Mouse (Mus musculus) intestine, embryonic 14.5 days (tissue): ENCODE measurements around the gene Zbtb21. TPM values are rescaled to one million over a fixed set of nuclear protein-coding genes. Genes with fewer than 3 reads are reported as not detected.

Source experiments
- ATAC-seq: fragments of 200-750 bp; cut with Nextera tagmentation; replicated peaks from 2 replicates; pipeline ENCODE4 v1.8.0; 2017; ENCODE audit warnings: low read depth, moderate number of reproducible peaks, moderate TSS enrichment, moderate library complexity; ENCODE audit not compliant: low FRiP score, low TSS enrichment
- DNase-seq: peaks from one replicate; pipeline ENCODE4 v3.0.0-alpha.2; 2018; ENCODE audit warnings: low spot score
- H3K27ac ChIP-seq: fragments of 300-500 bp; sonication (generic); 2 replicates; pipeline ENCODE4 v1.5.1; 2014; ENCODE audit warnings: low read depth, mild to moderate bottlenecking, control low read depth
- H3K27me3 ChIP-seq: fragments of 300-500 bp; sonication (generic); replicated peaks from 2 replicates; pipeline ENCODE4 v1.6.1; 2014; ENCODE audit warnings: low read length, control low read depth; ENCODE audit not compliant: control insufficient read depth, insufficient read depth
- H3K36me3 ChIP-seq: fragments of 300-500 bp; sonication (generic); 2 replicates; pipeline ENCODE4 v1.6.1; 2014; ENCODE audit warnings: low read length, control low read depth; ENCODE audit not compliant: control insufficient read depth, insufficient read depth
- H3K4me1 ChIP-seq: fragments of 300-500 bp; sonication (generic); replicated peaks from 2 replicates; pipeline ENCODE4 v1.6.1; 2014; ENCODE audit warnings: low read length, control low read depth, mixed read lengths; ENCODE audit not compliant: control insufficient read depth, insufficient read depth
- H3K4me2 ChIP-seq: fragments of 300-500 bp; sonication (generic); 2 replicates; pipeline ENCODE4 v1.6.1; 2014; ENCODE audit warnings: low read length
- H3K4me3 ChIP-seq: fragments of 300-500 bp; sonication (generic); 2 replicates; pipeline ENCODE4 v1.5.1; 2014; ENCODE audit warnings: low read depth, low read length, control low read depth, mixed read lengths
- H3K9ac ChIP-seq: fragments of 300-500 bp; sonication (generic); 2 replicates; pipeline ENCODE4 v1.6.1; 2014; ENCODE audit warnings: mild to moderate bottlenecking, low read length
- H3K9me3 ChIP-seq: fragments of 300-500 bp; sonication (generic); 2 replicates; pipeline ENCODE4 v1.6.1; 2016; ENCODE audit warnings: low read length, control low read depth; ENCODE audit not compliant: control insufficient read depth
- WGBS: fragments of 180-500 bp; shearing (Covaris S2); extraction: QIAGEN DNeasy Blood & Tissue Kit; methylation state at CpG from one replicate; pipeline ENCODE4 v1.1.7; 2014; 5-methylcytosine and 5-hydroxymethylcytosine counted together
- polyA plus RNA-seq: library from polyadenylated mRNA; unstranded; fragments of >200 nt; fragmentation: Nextera tagmentation; extraction: Ambion mirVana; gene quantifications from 2 replicates; pipeline ENCODE4 v1.2.1, GENCODE M21; 2014

The Zbtb21 gene
- polyA plus RNA-seq, 1 experiment from 2014 or later, result 17.6 TPM

GRCm38 (mm10) chr16:97977722-97978121 is 15.3 kb upstream of the Zbtb21 start:
- no peak overlapping the region for H3K27ac ChIP-seq
- H3K36me3 ChIP-seq, result no peaks in the 10 kb centered on the region
- no peak overlapping the region for H3K9ac ChIP-seq
- DNase-seq (no peak), ATAC-seq (no peak)
- no peak overlapping the region for H3K4me2 ChIP-seq
- no peaks in the 10 kb centered on the region for H3K9me3 ChIP-seq
- no peaks in the 10 kb centered on the region for H3K4me1 ChIP-seq
- no peak overlapping the region for H3K4me3 ChIP-seq
- 90% methylated on average over 3 of the region's 3 CpGs for WGBS
- no peaks in the 10 kb centered on the region for H3K27me3 ChIP-seq

DNA sequence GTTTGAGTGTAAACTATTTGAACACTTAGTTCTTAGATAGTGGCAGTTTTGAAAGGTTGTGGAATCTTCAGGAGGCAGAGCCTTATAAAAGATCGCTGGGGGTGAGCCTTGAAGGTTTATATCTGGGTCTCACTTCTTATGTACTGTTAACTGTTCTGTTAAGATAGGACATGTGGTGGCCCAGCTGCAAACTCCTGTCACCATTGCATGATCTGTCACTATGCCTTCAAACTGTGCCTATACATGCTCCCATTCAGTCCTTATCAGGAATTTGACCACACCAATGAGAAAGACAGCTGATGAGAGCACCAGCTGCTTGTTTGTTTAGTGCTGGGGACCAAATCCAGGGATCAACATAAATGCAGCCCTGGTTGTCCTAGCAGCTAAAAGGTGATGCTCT is 14.9 kb upstream of the Zbtb21 start:
- H3K27me3 ChIP-seq, result no peaks in the 10 kb centered on the region
- no peaks in the 10 kb centered on the region for H3K4me1 ChIP-seq
- no peaks in the 10 kb centered on the region for H3K36me3 ChIP-seq
- no peak overlapping the region for H3K4me3 ChIP-seq
- H3K27ac ChIP-seq, result no peak overlapping the region
- 76% methylated on average over 1 of the region's 1 CpGs for WGBS
- DNase-seq (no peak), ATAC-seq (no peak)
- no peak overlapping the region for H3K9ac ChIP-seq
- H3K4me2 ChIP-seq, result no peak overlapping the region
- no peaks in the 10 kb centered on the region for H3K9me3 ChIP-seq

GRCm38 (mm10) chr16:97963956-97964540 is 1.6 kb upstream of the Zbtb21 start:
- WGBS, result 80% methylated on average over 3 of the region's 3 CpGs
- Histone ChIP-seq H3K4me1 (no peaks in the 10 kb centered on the region), H3K27ac (no peak overlapping the region), H3K36me3 (no peaks in the 10 kb centered on the region), H3K4me3 (no peak overlapping the region), H3K4me2 (no peak overlapping the region), H3K9me3 (no peaks in the 10 kb centered on the region), H3K27me3 (no peaks in the 10 kb centered on the region), H3K9ac (no peak overlapping the region)
- DNase-seq (no peak), ATAC-seq (no peak)

GRCm38 (mm10) chr16:97961381-97962150 is 856 bp downstream of the Zbtb21 start:
- DNase-seq (no peak), ATAC-seq (peak; percentile 7; the same call in 1 of the 2 replicates)
- Histone ChIP-seq H3K9me3 (no peaks in the 10 kb centered on the region), H3K9ac (peak overlapping the region; percentile 86), H3K36me3 (peaks cover 9% of the 10 kb centered on the region), H3K27me3 (no peaks in the 10 kb centered on the region), H3K4me1 (no peaks in the 10 kb centered on the region), H3K4me2 (peak overlapping the region; percentile 78), H3K4me3 (peak overlapping the region; percentile 81), H3K27ac (peak overlapping the region; percentile 99)
- 12% methylated on average over 19 of the region's 36 CpGs for WGBS

DNA sequence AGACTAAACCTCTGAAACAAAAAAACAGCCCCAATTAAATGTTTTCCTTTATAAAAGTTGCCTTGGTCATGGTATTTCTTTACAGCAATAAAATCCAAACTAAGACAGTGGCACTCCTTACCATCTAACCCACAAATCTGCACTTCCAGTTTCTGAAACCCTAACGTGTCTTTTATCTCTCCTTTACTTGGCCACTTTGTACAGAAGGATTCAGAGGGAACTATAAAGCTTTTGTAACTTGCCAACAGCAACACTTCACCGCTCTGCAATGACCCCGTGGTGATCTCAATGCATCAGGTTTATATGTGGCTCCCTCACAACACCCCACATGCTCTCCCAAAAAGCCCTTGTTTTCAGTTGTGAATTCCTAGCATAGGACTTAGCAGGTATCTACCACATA is 2.1 kb downstream of the Zbtb21 start:
- Histone ChIP-seq H3K4me2 (no peak overlapping the region), H3K4me3 (no peak overlapping the region), H3K27me3 (no peaks in the 10 kb centered on the region), H3K9me3 (no peaks in the 10 kb centered on the region), H3K9ac (no peak overlapping the region), H3K4me1 (no peaks in the 10 kb centered on the region), H3K36me3 (peaks cover 21% of the 10 kb centered on the region), H3K27ac (no peak overlapping the region)
- ATAC-seq, result no peak
- no peak for DNase-seq
- 94% methylated on average over 3 of the region's 3 CpGs for WGBS

DNA sequence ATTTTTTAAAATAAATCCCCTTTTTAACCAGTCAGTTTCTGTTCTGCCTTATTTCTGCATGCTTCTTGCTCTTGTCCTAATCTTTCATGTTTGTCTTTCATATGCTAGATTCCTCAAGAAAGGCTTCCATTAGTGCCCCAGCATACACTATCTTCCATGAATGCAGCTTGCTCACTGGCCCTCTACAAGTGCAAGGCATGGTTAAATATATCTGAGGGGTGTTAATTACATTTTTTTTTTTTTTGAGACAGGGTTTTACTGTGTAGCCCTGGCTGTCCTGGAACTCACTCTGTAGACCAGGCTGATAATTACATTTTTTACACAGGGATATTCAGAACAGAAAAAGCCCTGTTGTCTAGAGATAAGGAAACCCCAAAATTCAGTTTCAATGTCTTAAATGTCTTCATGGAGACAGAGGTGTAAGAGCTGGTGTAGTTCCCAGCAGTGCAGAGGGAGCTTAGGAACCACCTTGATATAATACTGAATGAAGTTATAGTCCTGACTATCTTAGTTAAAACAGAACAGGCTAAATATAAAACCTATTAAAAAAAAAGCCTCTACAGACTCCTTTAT is 3.9 kb downstream of the Zbtb21 start:
- Histone ChIP-seq H3K27me3 (no peaks in the 10 kb centered on the region), H3K9me3 (no peaks in the 10 kb centered on the region), H3K27ac (no peak overlapping the region), H3K4me3 (no peak overlapping the region), H3K9ac (no peak overlapping the region), H3K4me1 (no peaks in the 10 kb centered on the region), H3K36me3 (peaks cover 40% of the 10 kb centered on the region), H3K4me2 (no peak overlapping the region)
- ATAC-seq (no peak), DNase-seq (no peak)

GRCm38 (mm10) chr16:97957626-97958025 is 4.8 kb downstream of the Zbtb21 start:
- DNase-seq (no peak), ATAC-seq (no peak)
- Histone ChIP-seq H3K9ac (no peak overlapping the region), H3K27ac (no peak overlapping the region), H3K4me2 (no peak overlapping the region), H3K9me3 (no peaks in the 10 kb centered on the region), H3K27me3 (no peaks in the 10 kb centered on the region), H3K36me3 (peaks cover 49% of the 10 kb centered on the region), H3K4me1 (no peaks in the 10 kb centered on the region), H3K4me3 (no peak overlapping the region)

DNA sequence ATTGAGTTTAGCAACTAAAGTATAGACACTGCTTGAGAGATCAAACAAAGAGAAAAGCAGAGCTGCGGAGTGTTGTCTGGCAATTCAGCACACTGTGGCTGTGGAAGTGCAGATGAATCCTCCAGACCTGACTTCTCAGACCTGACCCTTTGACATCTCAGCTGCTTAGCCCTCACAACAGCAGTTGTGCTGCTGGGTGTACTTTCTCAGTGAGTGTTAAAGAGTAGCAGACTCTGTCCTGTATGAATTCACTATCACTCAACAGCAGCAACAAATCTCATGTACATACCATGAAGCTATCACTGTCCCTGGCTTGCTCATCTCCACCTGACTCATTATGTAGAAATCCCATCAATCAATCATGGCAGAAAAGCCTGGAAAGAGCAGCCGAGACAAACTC is 6.4 kb downstream of the Zbtb21 start:
- no peak for ATAC-seq
- Histone ChIP-seq H3K36me3 (peaks cover 65% of the 10 kb centered on the region), H3K4me2 (no peak overlapping the region), H3K4me1 (no peaks in the 10 kb centered on the region), H3K27ac (no peak overlapping the region), H3K9ac (no peak overlapping the region), H3K9me3 (no peaks in the 10 kb centered on the region), H3K4me3 (no peak overlapping the region), H3K27me3 (no peaks in the 10 kb centered on the region)
- WGBS, result 75% methylated on average over 2 of the region's 2 CpGs
- no peak for DNase-seq

DNA sequence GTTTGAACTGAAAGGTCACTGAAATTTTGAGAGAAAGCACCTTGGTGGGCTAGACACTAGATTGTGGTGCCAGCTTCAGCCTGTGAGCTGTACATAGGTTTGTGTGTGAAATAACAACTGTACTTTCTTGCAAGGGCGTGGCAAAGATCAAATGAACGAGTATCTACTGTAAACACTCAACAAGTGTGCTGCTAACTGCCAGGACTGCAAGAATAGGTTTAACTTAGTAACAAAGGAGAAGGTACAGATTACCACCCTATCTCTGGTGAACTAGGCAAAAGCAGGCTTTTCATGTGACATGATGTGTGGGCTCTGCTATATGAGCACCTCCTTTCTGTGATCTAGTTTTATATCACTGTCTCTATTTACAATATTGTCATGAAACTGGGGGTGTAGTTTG is 9.1 kb downstream of the Zbtb21 start:
- DNase-seq (no peak), ATAC-seq (no peak)
- 81% methylated on average over 2 of the region's 2 CpGs for WGBS
- Histone ChIP-seq H3K27ac (no peak overlapping the region), H3K36me3 (peaks cover 92% of the 10 kb centered on the region), H3K4me1 (no peaks in the 10 kb centered on the region), H3K9ac (no peak overlapping the region), H3K9me3 (no peaks in the 10 kb centered on the region), H3K4me3 (no peak overlapping the region), H3K4me2 (no peak overlapping the region), H3K27me3 (no peaks in the 10 kb centered on the region)
